Mouse (Mus musculus) heart, postnatal 0 days (tissue): ENCODE measurements around the gene Cd59a.
"Not testable (repeated sequence)": the region's sequence is repeated elsewhere in the genome, so short reads cannot be mapped to it uniquely, and the experiment has no call there.

Source experiments
- CTCF ChIP-seq: IDR thresholded peaks from 2 replicates; pipeline ENCODE4 v1.5.1; 2016; ENCODE audit warnings: antibody characterized with exemption, control low read depth, low read depth
- EP300 ChIP-seq: IDR thresholded peaks from 2 replicates; pipeline ENCODE4 v1.6.1; 2016; ENCODE audit warnings: antibody characterized with exemption, low read depth

- not testable (repeated sequence) for TF ChIP-seq CTCF, EP300
Observed at GRCm38 (mm10) chr2:104096796-104097195, 1.2 kb downstream of the Cd59a start.
